Mouse (Mus musculus): ENCODE measurements at regions not wholly inside any gene's neighbourhood (a gene's known extent, or its start where the extent isn't known, plus 50 kb on each side); places are given as distances from the start of the nearest gene placed in this dataset.

GRCm38 (mm10) chr2:48519838-48520404, 294.0 kb upstream of the Acvr2a start:
- TF ChIP-seq GATA1 (IDR thresholded peaks at IDR 0.05; ENCODE audit: borderline replicate concordance, low read length) (no peak), FLI1 (IDR thresholded peaks at IDR 0.05; ENCODE audit: low read length) (no peak)
